In genomic region chr7:89270438-89270837, GRCm38 (mm10) we compare ENCODE assay signal across 7 mouse cellular contexts.
DNase-seq lines count a peak whose midpoint lies in the region; ATAC-seq and TF ChIP-seq lines count a peak whose summit lies in the region.
"Not testable (repeated sequence)": the region's sequence is repeated elsewhere in the genome, so short reads cannot be mapped to it uniquely, and the experiment has no call there.

No protein-coding gene starts in this region.

- peak; percentile 66 for ATAC-seq in granulocyte monocyte progenitor cell, adult 5-6 weeks (replicated peaks; ENCODE audit: poor library complexity, severe bottlenecking)
- peak; percentile 47 for ATAC-seq in liver, embryonic 16.5 days (ENCODE audit: low read depth)
- peak; percentile 57 for ATAC-seq in lung, postnatal 0 days
- ATAC-seq in megakaryocyte, adult 5-6 weeks (ENCODE audit: poor library complexity, severe bottlenecking) = peak; percentile 94
- ATAC-seq in neutrophil, adult 5-6 weeks (ENCODE audit: extremely low read depth, insufficient number of reproducible peaks, low FRiP score, poor library complexity, severe bottlenecking) = peak; percentile 91

- peak; percentile 72 for DNase-seq in MEL (ENCODE audit: low read depth, low spot score)
- DNase-seq in layer of hippocampus, adult 9-11 months = peak; percentile 46
- not testable (repeated sequence) for DNase-seq in lung, postnatal 0 days (ENCODE audit: low spot score)

- not testable (repeated sequence) for H3K36me3 ChIP-seq in MEL (ENCODE audit: control insufficient read depth in 1 of 2, insufficient read depth in 2 of 2, low read length in 2 of 2); liver, embryonic 16.5 days (ENCODE audit: control insufficient read depth, insufficient read depth); lung, postnatal 0 days (ENCODE audit: insufficient read depth, low read length)

- H3K4me3 ChIP-seq in MEL (ENCODE audit: control insufficient read depth in 1 of 2, insufficient read depth in 1 of 2, low read depth in 2 of 2, low read length in 2 of 2); liver, embryonic 16.5 days (ENCODE audit: low read depth, low read length); lung, postnatal 0 days (ENCODE audit: low read depth, low read length): not testable (repeated sequence)

- not testable (repeated sequence) for TF ChIP-seq CTCF in MEL (IDR thresholded peaks at IDR 0.05 in 2 of 3, conservative IDR thresholded peaks at IDR 0.05 in 1 of 3; ENCODE audit: control insufficient read depth in 1 of 3, insufficient read depth in 1 of 3, low read depth in 2 of 3, low read length in 3 of 3, poor library complexity in 1 of 3, severe bottlenecking in 1 of 3); lung, postnatal 0 days (IDR thresholded peaks at IDR 0.05)

- H3K4me2 ChIP-seq in liver, embryonic 16.5 days (ENCODE audit: low read depth, low read length); lung, postnatal 0 days (replicated peaks; ENCODE audit: low read depth, low read length): not testable (repeated sequence)

- TF ChIP-seq RAD21 in MEL (IDR thresholded peaks at IDR 0.05; ENCODE audit: low read depth, low read length) = not testable (repeated sequence)

- H3K9ac ChIP-seq in MEL (ENCODE audit: control insufficient read depth, low read depth, low read length, poor library complexity, severe bottlenecking); liver, embryonic 16.5 days (ENCODE audit: low read depth, low read length); lung, postnatal 0 days (replicated peaks; ENCODE audit: low read depth): not testable (repeated sequence)

- not testable (repeated sequence) for TF ChIP-seq POLR2A in MEL (IDR thresholded peaks at IDR 0.05; ENCODE audit: control insufficient read depth in 1 of 2, insufficient read depth in 1 of 2, low read depth in 1 of 2, low read length in 2 of 2, poor library complexity in 1 of 2)

- H3K4me1 ChIP-seq in MEL (ENCODE audit: control insufficient read depth in 1 of 2, insufficient read depth in 2 of 2, low read length in 2 of 2); liver, embryonic 16.5 days (ENCODE audit: control insufficient read depth, low read depth, low read length); lung, postnatal 0 days (ENCODE audit: insufficient read depth, low read depth, low read length): not testable (repeated sequence)

- TF ChIP-seq EP300 in MEL (IDR thresholded peaks at IDR 0.05; ENCODE audit: low read depth in 1 of 2, low read length in 2 of 2) = peak in 1 of 2 experiments; percentile 42; a peak in 2 of 4 replicates
- 0 out of 2 replicates have a peak, but pooled peaks have one; percentile 13 for TF ChIP-seq EP300 in lung, postnatal 0 days (IDR thresholded peaks at IDR 0.05)

- H3K9me3 ChIP-seq in MEL (replicated peaks; ENCODE audit: insufficient read depth, low read length); liver, embryonic 16.5 days (replicated peaks; ENCODE audit: control insufficient read depth, low read length); lung, postnatal 0 days (ENCODE audit: low read length): not testable (repeated sequence)

- not testable (repeated sequence) for H3K79me2 ChIP-seq in MEL (ENCODE audit: control insufficient read depth, insufficient read depth, low read length, poor library complexity)

- H3K27ac ChIP-seq in MEL (ENCODE audit: control insufficient read depth, low read depth, low read length) = peak overlapping the region; percentile 27; the same call in 1 of the 2 replicates
- H3K27ac ChIP-seq in liver, embryonic 16.5 days (ENCODE audit: low read length); lung, postnatal 0 days (ENCODE audit: low read length): not testable (repeated sequence)

- H3K27me3 ChIP-seq in MEL (ENCODE audit: control insufficient read depth in 1 of 2, insufficient read depth in 2 of 2, low read length in 2 of 2); liver, embryonic 16.5 days (ENCODE audit: control insufficient read depth, insufficient read depth, low read depth, low read length); lung, postnatal 0 days (replicated peaks; ENCODE audit: insufficient read depth, low read length): not testable (repeated sequence)

TF ChIP-seq in MEL, 35 proteins besides CTCF, POLR2A, EP300 and RAD21:
- TF ChIP-seq MAZ (IDR thresholded peaks at IDR 0.05; ENCODE audit: low read depth, low read length) = 0 out of 2 replicates have a peak, but pooled peaks have one; percentile 43
- peak; percentile 93 for TF ChIP-seq MEF2A (IDR thresholded peaks at IDR 0.05; ENCODE audit: extremely low read depth, insufficient replicate concordance, low read depth, low read length, poor library complexity, severe bottlenecking)
- TF ChIP-seq HCFC1 (IDR thresholded peaks at IDR 0.05; ENCODE audit: low read depth, low read length) = 0 out of 2 replicates have a peak, but pooled peaks have one; percentile 34
- TF ChIP-seq GATA1 (IDR thresholded peaks at IDR 0.05; ENCODE audit: low read depth, low read length) = peak; percentile 53; the same call in 1 of the 2 replicates
- 0 out of 2 replicates have a peak, but pooled peaks have one; percentile 7 for TF ChIP-seq SIN3A (IDR thresholded peaks at IDR 0.05; ENCODE audit: low read length)
- peak; percentile 77 for TF ChIP-seq ETS1 (IDR thresholded peaks at IDR 0.05; ENCODE audit: low read depth, low read length)
TF ChIP-seq in MEL: peak in this region for 6; not testable (repeated sequence) for 29.
